Mouse (Mus musculus) retina, postnatal 7 days (tissue): ENCODE measurements around the gene Olfr224.
"Not testable (repeated sequence)": the region's sequence is repeated elsewhere in the genome, so short reads cannot be mapped to it uniquely, and the experiment has no call there.

Experiments
- DNase-seq: peaks from one replicate; pipeline ENCODE4 v3.0.0-alpha.2; 2012; ENCODE audit warnings: low read depth, low spot score

Gene Olfr224

DNA sequence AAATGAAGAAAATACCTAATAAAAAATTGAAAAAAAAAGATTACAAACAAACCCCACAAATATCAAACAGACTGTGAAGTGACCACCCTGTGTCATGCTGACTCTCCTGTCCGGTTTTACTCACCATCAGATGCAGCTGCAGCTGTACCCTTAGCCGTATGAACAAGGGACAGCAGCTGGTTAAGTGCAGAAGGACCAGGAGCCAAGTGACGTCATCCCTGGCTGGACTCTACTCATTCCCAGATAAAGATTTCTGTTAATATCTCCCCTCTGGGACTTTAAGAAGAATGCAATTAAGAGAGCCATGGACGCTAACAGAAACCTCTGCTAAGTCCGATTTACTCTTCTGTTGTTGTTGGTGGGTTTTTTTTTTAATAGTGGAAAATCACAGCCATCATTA, at the start of gene Olfr224:
Olfr224 (minus strand) TSS at position 149 of the 400 bp plus-strand sequence.
- no peak for DNase-seq

DNA sequence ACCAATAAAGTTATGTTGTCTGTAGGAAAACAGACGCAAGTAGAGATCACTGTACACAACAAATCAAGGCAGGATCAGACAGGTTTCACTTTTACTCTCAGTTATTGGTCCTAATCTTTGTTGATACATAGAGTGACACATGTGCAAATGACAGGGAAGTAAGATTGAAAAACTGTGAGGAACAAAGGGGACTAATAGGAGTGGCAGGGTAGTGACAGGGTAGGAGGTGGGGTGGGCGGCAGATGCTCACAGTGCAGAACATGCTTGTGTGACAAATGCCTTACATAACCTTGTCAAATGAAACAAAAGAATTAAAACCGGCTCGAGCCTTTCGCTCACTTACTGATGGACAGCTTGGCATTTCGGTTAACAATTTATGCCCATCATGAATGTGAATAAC, 48.4 kb upstream of the Olfr224 start:
- DNase-seq: no peak

DNA sequence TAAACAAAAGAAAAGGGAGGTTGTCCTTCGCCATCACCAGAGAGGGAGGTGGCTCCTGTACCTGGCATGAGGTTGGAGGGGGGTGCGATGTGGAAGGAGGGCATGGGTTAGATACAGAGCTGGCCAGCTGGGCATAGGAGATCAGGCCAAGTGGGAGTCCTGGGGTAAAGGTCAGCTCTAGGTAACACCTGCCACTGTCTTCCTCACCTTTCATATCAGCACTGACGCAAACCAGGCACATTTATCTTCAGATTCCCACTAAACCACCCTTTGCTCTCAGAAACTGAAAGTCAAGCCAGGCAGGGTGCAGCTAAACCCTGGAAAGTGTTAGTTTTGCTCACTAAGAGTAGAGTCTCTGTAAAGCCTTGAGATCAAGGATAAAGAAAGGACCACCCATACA, 48.0 kb upstream of the Olfr224 start:
- no peak for DNase-seq

DNA sequence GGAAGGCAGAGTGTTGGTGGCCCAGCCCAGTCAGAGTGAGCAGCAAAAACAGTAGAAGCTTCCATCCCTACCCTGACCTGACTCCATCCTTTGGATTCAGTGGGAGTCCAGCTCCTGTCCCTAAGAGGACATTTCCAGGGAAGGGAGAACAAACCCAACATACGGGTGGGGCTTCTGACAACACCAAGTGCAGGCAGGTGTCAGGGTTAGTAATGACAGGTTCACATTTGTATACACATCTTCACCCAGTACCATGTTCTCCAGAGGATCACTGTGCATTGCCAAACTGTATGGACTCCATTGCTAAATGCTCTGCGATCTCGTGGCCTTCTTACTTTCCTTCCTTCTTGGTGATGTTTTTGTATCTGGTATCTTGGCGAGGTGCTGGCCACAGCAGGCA, 45.6 kb upstream of the Olfr224 start, which contains the start of gene 2210407C18Rik:
2210407C18Rik (minus strand) TSS at position 101 of the 400 bp plus-strand sequence.
- no peak for DNase-seq

DNA sequence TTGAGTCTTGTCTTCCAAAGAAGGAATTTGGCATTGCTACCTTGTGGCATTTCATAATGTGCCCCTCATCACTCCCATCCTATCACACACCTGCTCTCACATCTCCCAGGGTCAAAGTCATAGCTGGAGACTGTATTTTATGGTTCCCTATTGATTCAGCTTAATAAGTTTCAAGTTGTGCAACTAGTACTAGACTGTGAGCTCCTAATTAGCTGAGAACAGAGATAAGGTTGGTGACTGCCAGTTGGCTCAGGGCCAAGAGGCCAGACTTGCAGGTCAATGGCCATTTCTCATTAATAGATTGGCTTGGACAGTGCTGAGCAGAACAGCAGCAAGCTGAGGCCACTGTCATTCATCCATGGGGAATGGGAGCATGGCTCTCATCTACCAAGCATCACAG, 44.2 kb upstream of the Olfr224 start:
- no peak for DNase-seq

DNA sequence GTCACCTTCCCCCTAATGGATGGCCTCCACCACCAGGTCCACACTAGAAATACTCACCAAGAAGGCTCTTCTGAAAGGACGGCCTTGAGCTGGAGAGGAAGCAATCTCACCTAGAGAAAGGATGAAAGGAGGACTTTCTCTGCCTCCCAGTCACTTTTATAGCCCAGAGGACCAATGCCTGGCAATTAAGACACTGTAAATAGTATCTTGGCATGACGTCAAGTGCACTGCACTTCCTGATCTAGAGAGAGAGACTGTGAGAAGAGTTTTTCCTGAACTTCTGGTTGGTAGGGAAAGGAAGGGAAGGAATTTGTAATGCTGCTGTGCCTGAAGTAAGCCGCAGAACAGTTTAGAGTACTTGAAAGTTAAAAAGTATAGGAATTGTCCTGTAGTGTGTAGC, 43.0 kb upstream of the Olfr224 start:
- no peak for DNase-seq

DNA sequence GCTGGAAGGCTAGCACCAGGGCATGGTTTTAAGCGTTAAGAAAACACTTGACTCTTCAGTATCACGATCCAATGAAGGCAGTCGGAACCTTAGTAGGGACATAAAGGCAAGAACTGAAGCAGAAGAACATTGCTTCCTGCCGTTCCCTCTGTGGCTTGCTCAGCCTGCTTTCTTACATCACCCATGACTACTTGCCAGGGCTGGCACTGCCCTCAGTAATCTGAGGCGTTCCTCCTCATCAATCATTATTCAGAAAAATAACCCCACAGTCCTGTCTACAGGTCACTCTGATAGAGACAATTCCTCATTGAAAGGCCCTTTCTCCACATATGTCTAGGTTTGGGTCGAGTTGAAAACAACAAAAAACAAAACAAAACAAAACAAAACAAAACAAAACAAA, 36.7 kb upstream of the Olfr224 start:
- no peak for DNase-seq

DNA sequence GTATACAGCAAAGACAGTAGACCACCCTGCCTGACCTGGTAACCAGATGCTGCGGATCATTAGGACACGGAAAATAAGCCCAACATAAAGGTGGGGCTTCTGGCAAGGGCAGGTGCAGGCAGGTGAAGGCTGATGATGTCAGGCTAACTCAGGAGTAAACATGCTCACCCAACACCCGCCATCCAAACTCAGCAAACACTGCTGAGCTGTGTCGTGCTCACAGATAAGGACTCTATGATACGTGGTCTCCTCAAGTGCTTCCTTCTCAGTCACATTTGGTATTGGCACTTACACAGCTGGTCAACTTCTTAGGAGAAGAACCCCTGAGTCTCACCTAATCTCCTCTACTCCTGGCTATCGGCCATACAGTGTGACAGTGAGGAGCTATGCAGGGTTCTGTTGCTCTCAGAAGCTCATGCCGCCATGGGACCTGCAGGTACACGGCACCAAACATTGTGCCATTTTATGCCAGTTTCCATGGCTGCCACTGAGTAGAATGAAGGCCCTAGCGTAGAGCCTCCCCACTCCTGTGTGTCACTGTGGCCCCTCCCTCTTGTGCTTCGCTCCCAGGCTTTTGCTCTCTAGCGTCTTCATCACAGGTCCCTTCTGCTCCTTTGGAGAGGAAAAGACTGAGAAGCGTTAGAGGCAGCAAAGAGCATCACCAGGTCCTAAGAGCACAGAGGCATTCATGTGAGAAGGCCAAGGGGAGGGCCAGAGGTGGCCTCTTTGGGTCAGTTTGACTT, 36.0 kb upstream of the Olfr224 start:
- no peak for DNase-seq

DNA sequence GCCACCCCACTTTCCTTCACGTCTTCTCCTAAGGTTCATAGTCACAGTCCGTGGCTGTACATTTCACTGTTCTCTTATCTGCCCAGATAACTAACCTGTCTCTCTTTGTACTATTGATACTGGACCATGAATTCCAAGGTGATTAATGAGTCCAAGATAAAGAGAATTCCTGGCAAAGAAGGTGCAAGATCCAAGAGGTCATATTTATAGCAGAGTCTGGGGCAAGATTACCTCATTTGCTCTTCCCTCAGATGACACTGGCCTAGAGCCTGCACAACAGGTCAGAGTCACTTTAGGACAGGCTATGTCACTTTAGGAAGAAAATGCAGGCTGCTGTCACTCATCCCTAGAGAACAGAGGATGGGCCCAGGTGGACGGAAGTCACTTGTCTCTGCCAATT, 34.9 kb upstream of the Olfr224 start:
- no peak for DNase-seq

DNA sequence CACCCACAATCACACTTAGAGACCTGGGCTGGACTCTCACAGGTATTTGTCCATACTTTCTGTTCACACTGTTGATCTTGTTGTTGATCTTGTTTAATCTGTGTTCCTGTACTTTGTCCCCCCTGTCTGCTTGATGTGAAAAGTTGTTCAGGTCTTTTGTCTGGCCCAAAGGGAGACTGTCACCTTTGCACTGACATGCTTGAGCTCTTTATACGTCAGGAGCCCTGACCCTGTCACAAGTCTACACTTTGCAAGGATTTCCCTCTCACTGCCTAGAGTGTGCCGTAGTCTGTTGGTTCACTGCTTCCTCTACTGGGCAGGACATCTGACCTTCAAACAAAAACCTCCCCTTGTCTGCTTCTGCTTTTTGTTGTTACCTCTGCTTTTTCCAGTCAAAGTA, 34.3 kb upstream of the Olfr224 start:
- no peak for DNase-seq

DNA sequence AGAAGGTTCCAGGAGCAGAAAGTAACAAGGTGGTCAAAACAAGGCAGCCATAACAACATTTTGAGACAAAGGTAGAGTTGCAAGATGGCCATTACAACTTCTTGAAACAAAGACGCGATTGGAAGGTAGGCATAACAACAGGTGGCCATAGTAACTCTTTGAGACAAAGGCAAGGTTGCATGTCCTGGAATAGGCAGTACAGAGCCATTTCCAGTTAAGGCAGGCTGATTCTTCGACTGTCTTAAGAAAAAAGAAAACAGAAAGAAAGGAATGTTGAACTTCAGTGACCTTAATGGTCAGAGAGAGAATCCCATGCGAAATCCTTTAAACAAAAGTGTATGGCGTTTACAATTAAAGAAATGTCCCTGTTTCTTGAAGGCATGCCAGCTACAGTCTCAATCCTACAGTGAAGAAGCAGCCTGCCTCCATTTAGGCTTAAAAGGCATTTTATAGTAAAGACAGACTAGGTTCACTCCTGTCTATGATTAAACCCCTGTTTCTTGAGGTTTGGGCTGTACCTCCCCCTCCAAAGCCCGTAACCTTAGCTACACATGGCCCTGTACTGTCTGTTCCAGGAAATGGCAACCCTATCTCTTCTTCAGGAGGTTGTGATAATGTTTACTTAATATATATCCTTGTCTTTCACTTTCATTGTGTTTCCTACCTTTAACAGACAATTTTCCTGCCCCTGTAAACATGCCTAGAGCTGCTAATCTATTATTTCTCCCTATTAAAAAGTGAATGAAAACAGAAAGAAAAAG, 32.6 kb upstream of the Olfr224 start:
- no peak for DNase-seq

DNA sequence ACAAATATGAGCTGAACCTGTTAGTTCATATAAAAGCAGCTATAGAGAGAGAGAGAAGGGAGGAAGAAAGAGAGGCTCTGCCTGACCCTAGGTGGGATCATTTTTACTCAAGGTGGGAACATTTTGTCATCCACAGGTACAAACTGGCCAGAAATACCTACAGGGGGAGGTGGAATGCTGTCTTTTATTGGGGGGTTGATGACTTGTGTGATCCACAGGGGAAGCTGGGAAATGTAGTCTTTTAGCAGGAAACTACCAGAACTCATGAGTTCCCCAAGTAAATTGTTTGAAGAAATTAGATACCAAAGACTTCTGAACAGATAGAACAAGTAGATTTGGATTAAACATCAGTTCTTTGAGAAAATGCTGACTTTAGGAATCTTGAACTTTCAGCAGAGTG, 31.7 kb upstream of the Olfr224 start:
- DNase-seq: no peak

DNA sequence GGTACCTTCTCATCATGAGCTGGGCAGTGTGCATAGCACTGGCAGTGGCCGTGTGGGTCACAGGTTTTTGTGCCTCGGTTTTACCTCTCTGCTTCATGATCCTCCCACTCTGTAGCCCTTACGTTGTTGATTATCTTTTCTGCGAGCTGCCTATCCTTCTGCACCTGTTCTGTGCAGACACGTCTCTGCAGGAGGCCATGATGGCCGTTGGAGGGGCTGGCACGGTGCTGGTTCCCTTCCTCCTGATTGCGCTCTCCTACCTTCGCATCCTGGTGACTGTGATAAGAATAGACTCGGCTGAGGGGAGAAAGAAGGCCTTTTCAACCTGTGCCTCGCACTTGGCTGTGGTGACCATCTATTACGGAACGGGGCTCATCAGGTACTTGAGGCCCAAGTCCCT, 27.5 kb upstream of the Olfr224 start:
- DNase-seq: no peak

DNA sequence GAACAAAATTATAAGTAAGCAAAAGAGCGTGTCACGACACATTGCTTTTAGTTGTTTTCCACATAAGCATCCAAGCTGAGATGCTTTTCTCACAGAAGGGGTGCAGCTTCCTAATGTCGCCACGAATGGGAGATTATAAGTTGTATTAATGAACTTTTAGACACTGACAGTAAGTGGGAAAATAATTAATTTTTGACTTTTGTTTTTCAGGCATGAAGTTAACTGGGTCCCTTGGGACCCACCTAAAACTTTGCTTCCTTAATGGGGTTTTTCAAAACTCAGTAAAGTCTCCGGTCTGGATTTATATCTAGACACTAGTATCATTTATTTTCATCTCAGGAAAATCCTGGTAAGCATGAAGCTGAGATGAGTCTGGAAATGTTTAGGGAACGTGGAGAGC, 24.5 kb upstream of the Olfr224 start, which contains the start of gene Olfr324:
Olfr324 (plus strand) TSS at position 301 of the 400 bp plus-strand sequence.
- no peak for DNase-seq

DNA sequence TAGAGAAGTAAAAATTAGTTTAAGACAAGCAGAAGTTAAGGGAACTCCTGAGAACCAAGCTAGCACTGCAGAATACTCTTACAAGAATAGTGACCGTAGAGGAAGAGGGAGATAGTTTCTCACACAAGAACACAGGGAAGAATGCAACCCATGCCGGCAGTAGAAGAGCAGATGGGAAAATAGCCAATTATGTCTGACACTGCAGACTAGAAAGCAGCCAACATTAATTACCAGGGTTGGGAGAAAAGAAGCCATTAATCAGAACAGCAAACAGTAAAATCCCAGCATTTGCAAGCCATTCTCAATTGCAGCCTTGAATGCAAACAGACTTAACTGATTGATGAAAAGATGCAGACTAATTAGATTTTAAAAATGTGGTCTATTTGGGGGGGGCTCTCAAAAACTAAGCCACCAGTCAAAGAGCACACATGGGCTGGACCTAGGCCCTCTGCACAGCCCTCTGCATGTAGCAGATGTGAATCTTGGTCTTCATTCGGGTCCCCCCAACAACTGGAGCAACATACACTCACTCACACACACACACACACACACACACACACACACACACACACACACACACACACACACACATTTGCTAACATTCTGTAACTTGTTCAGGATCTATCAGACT, 18.4 kb upstream of the Olfr224 start:
- no peak for DNase-seq

DNA sequence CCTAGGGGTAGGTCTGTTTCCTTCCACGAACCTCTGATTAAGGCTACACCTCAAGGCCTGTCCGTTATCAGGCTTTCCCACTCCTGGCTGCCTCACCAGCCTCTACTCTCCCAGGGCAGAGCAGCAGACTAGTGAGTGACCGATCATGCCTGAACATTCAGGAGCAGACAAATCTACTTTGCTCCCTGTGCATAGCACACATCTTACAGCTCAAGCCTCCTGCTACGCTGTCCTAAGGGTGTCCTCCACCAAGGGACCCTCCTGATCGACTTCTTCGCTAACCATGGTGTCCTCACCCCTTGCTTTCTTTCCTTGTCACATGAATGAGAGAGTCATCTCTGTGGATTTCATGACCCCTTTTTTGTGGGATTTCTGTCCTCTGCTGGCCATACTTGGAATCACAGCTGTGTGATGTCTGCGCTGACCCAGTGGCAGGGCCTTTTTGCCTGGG, 17.6 kb upstream of the Olfr224 start:
- peak; percentile 19 for DNase-seq

DNA sequence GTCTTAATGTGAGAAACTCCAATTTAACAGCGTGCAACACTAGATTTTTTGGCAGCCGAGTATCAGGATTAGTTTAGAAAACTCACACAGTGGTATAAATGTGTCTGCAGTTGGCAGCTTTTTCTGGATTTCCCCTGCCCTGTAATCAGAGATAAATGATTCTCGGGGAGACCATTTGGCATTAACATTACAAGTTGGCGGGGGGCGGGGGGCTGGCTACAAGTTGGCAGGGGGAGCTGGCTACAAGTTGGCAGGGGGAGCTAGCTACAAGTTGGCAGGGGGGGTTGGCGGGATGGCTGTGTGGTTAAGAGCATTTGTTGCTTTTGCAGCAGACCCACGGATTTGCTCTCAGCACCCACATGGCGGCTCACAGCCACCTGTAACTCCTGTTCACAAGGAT, 8.3 kb upstream of the Olfr224 start:
- DNase-seq: no peak

DNA sequence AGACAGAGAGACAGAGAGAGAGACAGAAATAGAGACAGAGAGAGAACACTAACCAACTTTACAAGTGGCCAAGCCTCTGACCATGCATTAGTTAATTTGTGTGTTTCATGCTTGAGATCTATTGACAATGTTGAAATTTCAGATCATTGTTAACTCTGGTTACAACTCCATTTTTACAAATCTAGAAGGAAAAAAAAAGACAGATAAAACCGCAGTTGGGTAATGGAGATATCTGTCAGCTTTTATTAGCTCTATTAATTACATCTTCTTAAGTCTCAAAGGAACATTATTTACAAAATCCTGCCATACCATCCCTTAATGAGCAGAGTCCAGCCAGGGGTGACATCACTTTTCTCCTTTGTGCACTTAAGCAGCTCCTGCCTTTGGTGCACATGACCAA, 7.1 kb upstream of the Olfr224 start, which contains the start of gene Olfr325:
Olfr325 (plus strand) TSS at position 301 of the 400 bp plus-strand sequence.
- no peak for DNase-seq

DNA sequence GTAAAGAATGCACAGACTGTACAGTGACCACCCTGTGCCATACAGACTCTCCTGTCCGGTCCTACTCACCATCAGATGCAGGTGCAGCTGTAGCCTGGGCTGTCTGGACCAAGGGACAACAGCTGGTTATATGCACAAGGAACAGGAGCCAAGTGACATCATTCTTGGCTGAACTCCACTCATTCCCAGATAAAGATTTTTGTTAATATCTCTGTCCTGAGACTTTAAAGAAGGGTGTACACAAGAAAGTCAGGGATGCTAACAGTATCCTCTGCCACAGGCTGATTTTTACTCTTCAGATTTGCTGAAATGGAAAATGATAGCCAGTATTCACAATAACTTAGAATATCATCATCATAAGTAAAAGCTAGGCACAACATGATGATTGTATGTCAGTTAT, 14.8 kb downstream of the Olfr224 start, which contains the start of gene Olfr328:
Olfr328 (minus strand) TSS at position 101 of the 400 bp plus-strand sequence.
- no peak for DNase-seq

DNA sequence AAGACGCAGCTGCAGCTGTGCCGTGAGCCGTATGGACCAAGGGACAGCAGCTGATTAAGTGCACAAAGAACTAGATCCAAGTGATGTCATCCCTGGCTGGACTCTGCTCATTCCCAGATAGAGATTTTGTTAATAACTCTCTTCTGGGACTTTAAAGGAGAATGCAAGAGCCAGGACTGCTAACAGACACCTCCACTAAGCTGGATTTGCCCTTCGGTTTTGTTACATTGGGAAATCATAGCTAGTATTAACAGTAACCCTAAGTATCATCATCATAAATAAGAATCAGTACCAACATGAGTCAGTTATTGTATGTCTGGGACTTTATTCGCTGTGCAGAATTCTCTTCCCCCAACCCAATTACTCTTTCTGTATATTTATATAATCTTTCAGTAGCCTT, 24.0 kb downstream of the Olfr224 start, which contains the start of gene Olfr329-ps:
Olfr329-ps (minus strand) TSS at position 101 of the 400 bp plus-strand sequence.
- no peak for DNase-seq

DNA sequence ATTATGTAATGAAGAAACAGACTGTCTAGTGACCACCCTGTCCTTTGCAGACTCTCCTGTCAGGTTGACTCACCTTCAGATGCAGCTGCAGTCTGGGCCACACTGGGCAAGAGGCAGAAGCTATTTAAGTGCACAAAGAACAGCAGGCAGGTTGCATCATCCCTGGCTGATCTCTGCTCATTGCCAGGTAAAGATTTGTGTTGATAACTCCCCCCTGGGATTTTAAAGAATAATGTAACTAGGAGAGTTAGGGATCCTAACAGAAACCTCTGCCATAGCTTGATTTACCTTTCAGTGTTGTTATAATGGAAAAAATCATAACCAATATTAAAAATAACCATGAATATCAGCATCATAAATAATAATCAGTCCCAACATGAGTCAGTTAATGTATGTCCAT, 35.6 kb downstream of the Olfr224 start, which contains the start of gene Olfr330:
Olfr330 (minus strand) TSS at position 101 of the 400 bp plus-strand sequence.
- not testable (repeated sequence) for DNase-seq

DNA sequence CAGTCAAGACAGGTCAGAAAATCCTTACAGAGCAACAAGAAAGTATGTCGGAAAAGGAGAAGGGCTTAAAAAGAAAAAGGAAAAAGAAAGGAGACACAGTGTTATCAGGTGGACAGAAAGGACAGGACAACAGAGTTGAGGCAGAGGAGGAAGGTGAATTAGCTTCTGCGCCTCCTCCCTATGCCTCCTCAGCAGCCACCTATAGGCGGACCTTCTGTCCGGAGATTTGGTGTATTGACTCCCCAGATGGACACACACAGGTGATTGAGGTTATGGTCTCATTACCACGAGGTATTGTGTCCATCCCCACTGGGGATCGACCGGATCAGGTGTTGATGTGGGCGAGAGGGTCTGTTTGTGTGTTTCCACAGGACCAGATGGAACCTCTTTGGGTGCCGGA, 50.6 kb downstream of the Olfr224 start:
- DNase-seq: not testable (repeated sequence)
